Mouse (Mus musculus) heart, adult 2 months (tissue): ENCODE results near the gene Mc1r.

ENCODE experiments used
- CTCF ChIP-seq: fragments of 200-600 bp; IDR thresholded peaks from 2 replicates; pipeline ENCODE4 v1.8.1; 2022; ENCODE audit warnings: antibody characterized with exemption, mild to moderate bottlenecking, moderate library complexity
- EP300 ChIP-seq: fragments of 200-500 bp; IDR thresholded peaks from 2 replicates; pipeline ENCODE4 v1.6.1; 2011; ENCODE audit warnings: low read depth, low read length, control low read depth; ENCODE audit not compliant: insufficient read depth

DNA sequence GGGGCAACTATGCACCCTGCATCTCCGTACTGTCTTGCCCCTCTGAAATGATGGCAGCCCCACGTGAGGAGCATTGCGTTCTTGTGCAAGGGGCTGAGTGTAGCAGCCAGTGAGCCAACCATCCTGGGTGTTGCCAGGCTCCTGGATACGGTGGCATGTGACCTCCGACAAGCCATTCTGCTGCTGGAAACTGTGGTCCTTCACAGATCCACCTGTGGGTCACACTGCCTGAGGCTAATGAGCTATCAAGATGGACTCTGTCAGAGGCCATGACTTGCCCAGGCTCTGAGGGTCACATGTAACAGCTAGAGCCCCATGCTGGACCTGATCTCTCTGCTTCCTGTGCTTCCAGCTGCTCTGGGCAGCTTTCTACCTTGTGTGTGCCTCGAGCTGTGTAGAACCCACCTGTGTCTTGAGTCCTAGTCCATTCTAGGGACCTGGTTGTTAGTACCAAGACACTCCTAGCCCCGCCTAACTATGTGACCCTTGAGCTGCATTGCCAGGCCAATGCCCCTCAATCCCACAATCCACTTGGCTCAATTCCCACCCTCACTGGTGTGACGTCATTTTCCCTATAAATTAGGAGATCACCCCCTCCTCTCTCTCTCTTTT, 10.1 kb downstream of the Mc1r start:
- no peak for TF ChIP-seq CTCF
- TF ChIP-seq EP300 = no peak
